Mouse (Mus musculus) brain, embryonic 14.5 days (tissue): Measurements from ENCODE around the gene Dcaf6. TPM values are rescaled to one million over a fixed set of nuclear protein-coding genes. Genes with fewer than 3 reads are reported as not detected.

ENCODE experiments used
- DNase-seq: peaks from one replicate; pipeline ENCODE4 v3.0.0-alpha.2; 2011; ENCODE audit warnings: low read depth
- CTCF ChIP-seq: fragments of 200-500 bp; IDR thresholded peaks from 2 replicates; pipeline ENCODE4 v1.5.1; 2012; ENCODE audit warnings: inconsistent platforms, mild to moderate bottlenecking, moderate library complexity, borderline replicate concordance; ENCODE audit not compliant: insufficient read depth, insufficient read length; ENCODE audit errors: extremely low read depth
- POLR2A ChIP-seq: fragments of 200-500 bp; IDR thresholded peaks from 2 replicates; pipeline ENCODE4 v1.6.1; 2012; ENCODE audit warnings: mild to moderate bottlenecking, inconsistent platforms, borderline replicate concordance; ENCODE audit not compliant: poor library complexity, insufficient read depth, insufficient read length, severe bottlenecking; ENCODE audit errors: extremely low read depth
- polyA plus RNA-seq: library from polyadenylated mRNA; depleted of rRNA; stranded (reverse); fragments of >200 nt; gene quantifications from 2 replicates; pipeline ENCODE4 v1.2.3, GENCODE M21; 2012; rRNA removed

Gene Dcaf6
- polyA plus RNA-seq, 1 experiment: 27.4 TPM

DNA sequence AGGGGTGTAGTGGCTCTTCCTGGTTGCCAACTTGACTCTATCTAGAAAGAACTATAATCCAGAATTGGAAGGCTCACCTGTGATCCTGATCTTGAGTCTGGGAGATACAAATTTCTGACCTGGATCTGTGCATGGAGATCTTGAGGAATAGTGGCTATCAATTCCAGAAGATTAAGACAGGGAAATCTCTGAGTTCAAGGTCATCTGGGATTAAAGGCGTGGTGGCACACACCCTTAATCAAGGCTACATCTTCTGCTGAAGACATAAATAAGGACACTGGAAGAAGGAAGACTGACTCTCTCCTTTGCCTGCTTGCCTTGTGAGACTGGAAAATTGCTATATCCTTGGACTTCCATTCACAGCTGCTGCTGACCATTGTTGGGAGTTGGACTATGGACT, 164.8 kb downstream of the Dcaf6 start, which contains the start of gene Gpr161:
Gene Gpr161 (plus strand): TSS at position 301 of the 400 bp plus-strand sequence.
- TF ChIP-seq POLR2A (no peak), CTCF (no peak)
- DNase-seq: no peak

DNA sequence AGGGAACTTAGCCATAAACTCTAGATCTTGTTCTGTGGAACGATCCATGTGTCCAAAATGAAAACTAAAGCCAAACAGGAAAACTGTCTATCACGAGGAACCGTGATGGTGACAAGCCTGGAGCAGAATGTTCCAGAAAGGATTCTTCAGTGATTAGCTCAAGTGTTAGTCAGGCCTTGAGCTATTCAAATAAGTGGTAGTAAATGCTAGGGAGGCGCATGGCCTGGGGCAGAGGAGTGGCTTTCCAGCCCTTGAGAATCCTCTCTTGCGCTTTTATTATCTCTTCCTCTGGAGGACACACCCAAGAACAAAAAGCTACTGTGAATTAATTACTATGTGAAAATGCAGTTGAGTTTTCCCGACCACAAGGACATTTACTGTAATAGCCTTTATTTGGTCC, 168.7 kb downstream of the Dcaf6 start:
- no peak for DNase-seq
- TF ChIP-seq POLR2A (no peak), CTCF (no peak)

GRCm38 (mm10) chr1:165289831-165290230, 170.4 kb downstream of the Dcaf6 start:
- DNase-seq: no peak
- TF ChIP-seq CTCF (peak; percentile 33; the same call in 1 of the 2 replicates), POLR2A (no peak)

GRCm38 (mm10) chr1:165288165-165288564, 172.1 kb downstream of the Dcaf6 start:
- DNase-seq: no peak
- TF ChIP-seq CTCF (no peak), POLR2A (no peak)

- no peak for TF ChIP-seq POLR2A
- TF ChIP-seq CTCF: no peak
- DNase-seq: no peak
Measured at GRCm38 (mm10) chr1:165284096-165284495, 176.2 kb downstream of the Dcaf6 start.

GRCm38 (mm10) chr1:165282967-165283345, 177.3 kb downstream of the Dcaf6 start:
- no peak for TF ChIP-seq POLR2A
- no peak for TF ChIP-seq CTCF
- no peak for DNase-seq

GRCm38 (mm10) chr1:165282222-165282966, 177.9 kb downstream of the Dcaf6 start:
- DNase-seq: peak; percentile 52
- TF ChIP-seq CTCF (no peak; the same call in 1 of the 2 replicates), POLR2A (no peak)

DNA sequence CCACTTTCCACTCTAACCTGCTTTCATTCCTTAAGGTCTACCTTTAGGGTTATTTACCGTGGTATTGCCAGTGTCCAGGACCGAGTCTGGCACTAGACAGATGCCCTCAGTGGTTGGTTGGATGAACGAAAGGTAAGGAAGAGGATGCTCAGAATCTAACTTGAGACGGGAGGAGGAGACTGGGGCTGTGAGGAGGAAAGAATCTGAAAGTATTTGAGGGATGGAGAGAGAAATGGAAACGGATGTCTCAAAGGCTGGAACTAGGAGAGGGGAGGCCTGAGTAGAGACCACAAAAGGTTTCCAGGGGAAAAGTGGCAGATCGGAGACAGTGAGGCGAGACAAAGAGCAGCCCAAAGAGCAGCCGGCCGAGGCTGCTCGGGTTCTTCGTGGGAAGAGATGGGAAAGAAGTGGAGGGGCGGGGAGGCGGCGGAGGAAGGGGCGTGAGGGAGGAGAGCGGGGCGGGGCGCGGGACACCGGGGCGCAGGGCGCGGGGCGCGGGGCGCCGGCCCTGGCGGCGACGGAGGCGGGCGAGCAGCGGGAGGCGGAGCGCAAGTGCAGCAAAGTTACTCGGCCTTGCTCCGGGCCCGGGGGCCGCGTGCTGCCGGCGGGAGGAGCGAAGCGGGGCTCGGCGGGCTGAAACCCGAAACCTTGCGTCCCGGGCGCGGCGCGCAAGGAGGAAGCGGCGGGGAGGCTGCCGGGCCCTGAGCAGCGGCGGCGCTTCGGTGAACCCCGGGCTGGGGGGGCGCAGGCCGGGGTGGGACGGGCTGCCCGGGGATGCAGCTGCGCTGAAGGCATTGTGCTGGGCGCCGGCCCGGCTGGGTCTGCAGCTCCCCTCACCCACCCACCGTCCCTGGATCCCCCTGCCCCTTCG, 178.7 kb downstream of the Dcaf6 start:
- DNase-seq: peak; percentile 82

DNA sequence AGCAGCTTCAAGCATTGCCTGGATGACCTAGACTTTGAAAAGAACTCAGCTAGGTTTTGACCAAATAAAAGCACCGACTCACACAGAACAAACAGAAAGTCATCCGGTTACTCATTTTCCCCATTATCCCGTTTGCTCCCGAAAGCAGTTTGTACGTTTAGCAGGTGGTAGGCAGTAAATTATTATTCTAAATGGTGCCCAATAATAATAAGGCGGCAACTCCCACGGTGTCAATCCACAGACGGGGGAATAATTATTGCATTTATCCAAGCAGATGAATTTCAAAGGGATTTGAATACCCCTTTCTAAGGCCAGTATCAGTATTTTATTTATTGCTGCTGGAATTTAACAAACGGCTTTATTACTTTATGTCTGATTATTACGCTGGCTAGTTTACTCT, 179.5 kb downstream of the Dcaf6 start:
- DNase-seq: peak; percentile 54
- TF ChIP-seq POLR2A (no peak), CTCF (no peak)

More for the DNA sequence above, 178.7 kb downstream of the Dcaf6 start:
- TF ChIP-seq CTCF (no peak), POLR2A (peak; percentile 47; the same call in 1 of the 2 replicates)

Other genes starting within 250 kb of the Dcaf6 start
- gene Tiprl, start 223.5 kb downstream of the Dcaf6 start, polyA plus RNA-seq: 56.9 and 64.0 TPM in 2 replicates
- gene Gpr161, start 164.7 kb downstream of the Dcaf6 start, polyA plus RNA-seq: 38.2 and 45.0 TPM in 2 replicates
- 82.0 and 89.0 TPM in 2 replicates for gene Mpc2, start 162 bp upstream of the Dcaf6 start, polyA plus RNA-seq
- 0.15 and 0.23 TPM in 2 replicates for gene Adcy10, start 24.7 kb upstream of the Dcaf6 start, polyA plus RNA-seq
- 142 and 156 TPM in 2 replicates for gene Mpzl1, start 174.1 kb upstream of the Dcaf6 start, polyA plus RNA-seq
- 7.9 and 10.1 TPM in 2 replicates for gene Rcsd1, start 249.3 kb upstream of the Dcaf6 start, polyA plus RNA-seq